Mouse (Mus musculus) ovary, postnatal 14 days (tissue): ENCODE results near the gene Fus.

Source experiments
- DNase-seq: peaks from one replicate; pipeline ENCODE4 v3.0.0; 2022; ENCODE audit warnings: low spot score

Gene Fus

GRCm38 (mm10) chr7:127944614-127945013 lies 22.6 kb upstream of the Fus start:
- DNase-seq, result no peak

GRCm38 (mm10) chr7:127946470-127947023 lies 20.7 kb upstream of the Fus start, which contains the start of gene Prss36:
TSS of gene Prss36 (minus strand) at chr7:127946725.
- DNase-seq, result no peak

DNA sequence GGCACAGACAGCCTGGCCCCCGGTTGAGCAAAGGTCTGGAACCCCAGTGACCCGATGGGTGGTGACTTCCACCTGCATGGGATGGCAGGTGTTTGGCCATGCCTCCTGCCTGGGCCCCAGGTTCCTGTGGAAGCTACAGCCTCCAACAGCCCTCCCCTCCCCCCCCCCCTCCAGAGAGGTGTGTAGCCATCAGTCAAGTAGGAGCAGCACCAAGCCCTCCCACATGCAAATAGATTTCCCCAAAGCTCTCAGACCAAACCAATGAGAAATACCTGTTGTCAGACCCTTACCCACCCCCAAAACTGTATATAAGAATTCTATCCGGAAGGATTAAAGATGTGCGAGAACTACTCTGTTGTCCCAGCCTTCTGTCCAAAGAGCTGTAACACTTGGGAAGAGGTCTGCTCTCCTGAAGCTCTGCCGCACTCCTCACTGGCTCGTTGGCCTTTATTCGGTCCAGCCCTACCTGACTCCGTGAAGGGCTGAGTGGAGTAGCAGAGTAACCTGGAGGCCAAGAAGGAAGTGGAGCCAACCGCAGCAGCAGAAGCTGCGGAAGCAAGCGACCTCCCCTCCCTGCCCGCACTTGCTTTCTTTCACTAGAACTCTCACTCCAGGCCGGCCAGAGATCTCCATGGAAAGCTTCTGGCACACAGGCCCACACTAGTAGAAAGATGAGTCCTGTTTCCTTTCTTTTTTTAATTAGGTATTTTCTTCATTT lies 14.2 kb upstream of the Fus start:
- DNase-seq, result no peak

GRCm38 (mm10) chr7:127959364-127959763 lies 7.9 kb upstream of the Fus start:
- no peak for DNase-seq

GRCm38 (mm10) chr7:127966371-127966918 lies 812 bp upstream of the Fus start:
- no peak for DNase-seq

DNA sequence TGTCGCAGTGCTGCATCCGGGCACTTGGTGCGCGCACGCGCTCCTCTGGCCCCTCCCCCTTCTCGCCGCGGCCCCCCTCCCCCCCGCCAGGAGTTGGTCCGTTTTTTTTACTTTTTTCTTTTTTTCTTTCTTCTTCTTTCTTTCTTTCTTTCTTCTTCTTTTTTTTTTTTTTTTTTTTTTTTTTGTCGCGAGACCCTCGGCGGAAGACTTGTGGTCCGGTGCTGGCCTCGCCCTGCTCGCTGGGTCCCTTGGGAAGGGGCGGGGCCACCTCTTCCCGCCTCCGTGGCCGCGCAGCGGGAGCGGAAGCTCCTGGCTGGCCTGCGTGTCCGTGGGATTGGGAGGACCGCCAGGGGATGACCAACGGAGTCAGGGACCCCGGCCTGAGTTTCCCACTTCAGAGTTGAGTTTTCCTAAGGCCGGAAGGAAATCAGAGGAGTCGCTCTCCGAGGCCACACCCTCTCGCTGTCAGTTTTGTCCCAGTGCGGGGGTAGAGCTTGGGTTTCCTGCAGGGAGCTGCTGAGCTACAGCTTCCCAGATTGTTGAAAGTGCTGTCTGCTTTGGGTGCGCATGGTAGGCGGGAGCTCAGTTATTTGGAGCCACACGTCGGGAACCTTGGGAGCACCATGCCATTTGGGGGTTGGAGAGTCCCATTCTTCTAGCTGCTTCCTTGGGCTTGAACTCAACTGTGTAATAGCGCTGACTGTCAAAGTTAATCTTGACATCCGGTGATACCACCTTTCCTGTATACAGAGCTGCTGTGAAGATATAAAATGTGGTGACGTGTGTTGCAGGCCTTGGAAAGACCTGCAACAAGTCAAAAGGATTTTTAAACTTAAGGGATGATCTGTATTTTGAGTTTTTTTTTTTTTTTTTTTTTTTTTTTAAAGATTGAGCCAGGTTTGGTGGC lies 918 bp downstream of the Fus start:
- DNase-seq, result peak; percentile 60

GRCm38 (mm10) chr7:127974413-127974930 lies 7.2 kb downstream of the Fus start:
- DNase-seq, result no peak

DNA sequence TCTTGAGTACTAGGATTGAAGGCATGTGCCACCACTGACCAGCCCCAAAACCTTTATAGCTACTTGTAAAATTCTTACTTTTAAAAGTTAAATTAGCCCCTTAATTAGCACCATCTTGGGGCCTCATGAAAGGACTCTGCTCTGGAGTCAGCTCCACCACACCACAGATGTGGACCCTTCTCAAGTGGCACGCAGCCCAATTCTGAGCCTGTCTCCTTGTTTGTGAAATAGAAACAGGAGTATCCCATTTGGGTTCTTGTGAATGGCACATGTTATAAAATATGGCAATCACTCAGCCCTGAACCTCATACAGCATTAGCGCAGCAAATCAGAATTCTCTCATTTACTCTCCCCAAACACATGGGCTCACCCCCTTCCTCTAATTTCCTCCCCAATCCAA lies 11.6 kb downstream of the Fus start:
- DNase-seq, result no peak

DNA sequence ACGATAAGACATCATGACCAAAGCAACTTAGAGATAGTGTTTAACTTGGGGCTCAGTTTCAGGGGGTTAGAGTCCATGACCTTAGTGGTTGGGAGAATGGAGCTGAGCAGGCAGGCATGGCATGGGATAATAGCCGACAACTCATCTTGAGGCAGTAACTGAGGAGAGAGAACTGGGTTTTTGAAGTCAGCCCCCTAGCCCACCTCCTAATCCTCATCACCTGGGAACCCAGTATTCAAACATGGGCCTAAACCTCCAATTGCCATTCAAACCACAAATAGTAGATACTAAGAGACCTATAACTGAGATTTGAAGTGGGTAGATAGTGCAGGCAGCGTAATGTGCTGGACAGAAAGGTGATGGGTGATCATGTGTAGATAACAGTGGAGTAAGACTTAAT lies 13.3 kb downstream of the Fus start:
- DNase-seq, result no peak

- DNase-seq, result no peak
These were observed 21.6 kb downstream of the Fus start for GRCm38 (mm10) chr7:127988904-127989303.

DNA sequence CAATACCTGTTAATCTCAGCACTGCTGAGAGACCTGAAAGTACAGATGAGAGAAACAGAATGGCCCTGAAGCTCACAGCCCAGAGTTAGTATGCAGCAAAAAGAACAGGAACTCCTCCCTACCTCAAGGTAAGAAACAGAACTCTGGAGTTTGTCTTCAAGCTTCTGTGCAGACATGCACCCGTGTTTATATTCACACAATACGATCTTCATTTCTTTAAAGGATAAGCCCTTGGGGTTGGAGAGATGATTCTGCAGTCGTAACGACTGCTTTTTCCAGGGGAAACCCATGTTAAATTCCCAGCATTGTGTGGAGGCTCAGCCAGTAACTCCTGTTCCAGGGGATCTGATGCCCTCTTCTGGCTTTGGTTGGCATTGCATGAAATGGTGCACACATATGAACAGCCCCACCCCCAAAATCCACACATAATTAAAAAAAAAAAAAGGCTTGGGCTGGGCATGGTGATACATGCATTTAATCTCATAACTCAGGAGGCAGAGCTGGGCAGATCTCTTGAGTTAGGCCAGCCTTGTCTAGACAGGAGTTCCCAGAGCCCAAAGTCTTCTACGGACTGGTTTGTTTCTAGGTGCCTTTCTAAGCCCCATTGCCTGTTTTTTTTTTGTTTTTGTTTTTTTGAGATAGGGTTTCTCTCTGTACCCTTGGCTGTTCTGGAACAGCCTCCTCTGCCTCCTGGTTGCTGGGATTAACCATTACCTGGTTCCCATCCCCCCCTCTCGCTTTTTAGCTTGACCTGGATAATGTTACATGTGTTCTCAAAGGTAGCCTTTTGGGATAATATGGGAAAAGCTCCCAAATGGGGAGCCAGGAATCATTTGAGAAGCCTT lies 24.6 kb downstream of the Fus start:
- DNase-seq, result peak; percentile 71

- DNase-seq, result no peak
These were observed 25.5 kb downstream of the Fus start for GRCm38 (mm10) chr7:127992488-127993340.

- peak; percentile 37 for DNase-seq
These were observed 26.2 kb downstream of the Fus start, which contains the start of gene Pycard for GRCm38 (mm10) chr7:127993341-127993977. TSS of gene Pycard (minus strand) at chr7:127993867.

- no peak for DNase-seq
These were observed 32.2 kb downstream of the Fus start for GRCm38 (mm10) chr7:127999436-127999835.

GRCm38 (mm10) chr7:128000068-128000950 lies 33.1 kb downstream of the Fus start:
- no peak for DNase-seq

DNA sequence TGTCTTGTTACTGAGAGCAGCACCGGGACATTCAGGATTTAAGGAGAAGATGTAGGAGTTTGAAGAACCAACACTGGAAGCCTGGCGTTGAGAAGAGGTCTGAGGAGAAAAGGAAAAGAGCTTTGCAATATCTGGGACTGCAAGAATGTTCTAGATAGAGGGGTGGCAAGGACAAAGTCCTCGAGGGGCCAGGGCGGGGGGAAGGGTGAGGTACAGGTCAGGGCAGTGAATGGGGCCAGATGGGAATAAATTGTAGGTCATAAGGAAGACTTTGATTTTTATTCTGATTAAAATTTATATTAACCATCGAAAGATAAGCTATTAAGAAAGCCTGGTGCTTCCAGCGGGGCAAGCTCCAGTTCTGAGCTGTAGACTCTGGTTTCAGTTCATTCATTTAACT lies 35.8 kb downstream of the Fus start:
- no peak for DNase-seq

- DNase-seq, result no peak
These were observed 36.4 kb downstream of the Fus start, which contains the start of gene Trim72 for GRCm38 (mm10) chr7:128003688-128004087. TSS of gene Trim72 (plus strand) at chr7:128003949.

DNA sequence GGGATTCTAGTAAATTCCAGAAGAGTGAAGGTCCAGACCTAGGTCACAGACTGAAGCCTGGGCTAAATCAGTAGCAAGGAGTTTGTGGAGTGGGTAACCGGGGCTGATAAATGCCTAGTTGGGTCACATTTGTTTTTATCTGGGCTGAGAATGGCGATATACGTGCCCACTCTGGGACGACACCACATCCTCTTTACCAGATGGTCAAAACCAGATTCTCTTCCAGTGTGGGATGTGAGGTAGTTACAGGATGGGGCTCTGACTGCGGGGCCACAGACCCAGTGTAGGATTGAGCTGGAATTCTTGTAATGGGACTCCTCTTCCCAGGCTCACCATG lies 36.9 kb downstream of the Fus start:
- no peak for DNase-seq
